Mouse (Mus musculus) testis, adult 2 months (tissue): ENCODE results near the gene Epm2aip1. TPM values are rescaled to one million over a fixed set of nuclear protein-coding genes. Genes with fewer than 3 reads are reported as not detected.

Source experiments
- H3K27ac ChIP-seq: fragments of 200-500 bp; 2 replicates; pipeline ENCODE4 v1.5.1; 2012; ENCODE audit warnings: low read depth, low read length; ENCODE audit not compliant: control insufficient read depth, insufficient read depth
- H3K27me3 ChIP-seq: fragments of 200-500 bp; 2 replicates; pipeline ENCODE4 v1.6.1; 2012; ENCODE audit warnings: mild to moderate bottlenecking, low read length, moderate library complexity; ENCODE audit not compliant: control insufficient read depth, insufficient read depth
- H3K36me3 ChIP-seq: fragments of 200-500 bp; 2 replicates; pipeline ENCODE4 v1.6.1; 2012; ENCODE audit warnings: mild to moderate bottlenecking, low read length; ENCODE audit not compliant: control insufficient read depth, insufficient read depth
- H3K4me1 ChIP-seq: fragments of 200-500 bp; 2 replicates; pipeline ENCODE4 v1.6.1; 2012; ENCODE audit warnings: low read length; ENCODE audit not compliant: control insufficient read depth, insufficient read depth
- H3K4me3 ChIP-seq: fragments of 200-500 bp; 2 replicates; pipeline ENCODE4 v1.5.1; 2012; ENCODE audit warnings: low read depth, mild to moderate bottlenecking, low read length, moderate library complexity, mixed read lengths; ENCODE audit not compliant: control insufficient read depth
- CTCF ChIP-seq: fragments of 200-500 bp; IDR thresholded peaks from 2 replicates; pipeline ENCODE4 v1.5.1; 2012; ENCODE audit warnings: low read depth, mild to moderate bottlenecking, inconsistent platforms, low read length, moderate library complexity; ENCODE audit not compliant: control insufficient read depth, insufficient read depth, insufficient replicate concordance
- POLR2A ChIP-seq: fragments of 200-500 bp; IDR thresholded peaks from 2 replicates; pipeline ENCODE4 v1.6.1; 2012; ENCODE audit warnings: low read depth, mild to moderate bottlenecking, inconsistent platforms, low read length, moderate library complexity; ENCODE audit not compliant: control insufficient read depth
- polyA plus RNA-seq: library from polyadenylated mRNA; depleted of rRNA; stranded (reverse); fragments of >200 nt; gene quantifications from 2 replicates; pipeline ENCODE4 v1.2.3, GENCODE M21; 2012; rRNA removed

The Epm2aip1 gene
- polyA plus RNA-seq, 1 experiment, result 4.2 TPM

DNA sequence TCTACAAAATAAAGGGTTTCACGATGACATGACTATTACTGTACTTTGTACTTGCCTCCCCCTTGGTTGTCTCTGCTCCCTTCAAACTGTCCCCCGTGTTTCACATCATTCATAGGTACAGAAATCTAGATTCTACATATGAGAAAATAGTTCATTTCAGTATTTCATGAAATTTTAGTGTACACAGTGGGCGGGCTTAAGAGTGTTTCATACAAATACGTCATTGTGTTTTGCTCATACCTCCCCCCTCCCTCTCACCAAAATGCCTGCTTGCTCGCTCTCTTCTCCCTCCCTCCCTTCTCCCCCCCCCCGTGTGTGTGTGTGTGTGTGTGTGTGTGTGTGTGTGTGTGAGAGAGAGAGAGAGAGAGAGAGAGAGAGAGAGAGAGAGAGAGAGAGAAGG, 41.6 kb downstream of the Epm2aip1 start:
- Histone ChIP-seq H3K4me3 (no peak overlapping the region), H3K36me3 (no peaks in the 10 kb centered on the region), H3K27ac (no peak overlapping the region), H3K4me1 (peaks cover 5% of the 10 kb centered on the region), H3K27me3 (no peaks in the 10 kb centered on the region)
- no peak for TF ChIP-seq POLR2A
- no peak for TF ChIP-seq CTCF

DNA sequence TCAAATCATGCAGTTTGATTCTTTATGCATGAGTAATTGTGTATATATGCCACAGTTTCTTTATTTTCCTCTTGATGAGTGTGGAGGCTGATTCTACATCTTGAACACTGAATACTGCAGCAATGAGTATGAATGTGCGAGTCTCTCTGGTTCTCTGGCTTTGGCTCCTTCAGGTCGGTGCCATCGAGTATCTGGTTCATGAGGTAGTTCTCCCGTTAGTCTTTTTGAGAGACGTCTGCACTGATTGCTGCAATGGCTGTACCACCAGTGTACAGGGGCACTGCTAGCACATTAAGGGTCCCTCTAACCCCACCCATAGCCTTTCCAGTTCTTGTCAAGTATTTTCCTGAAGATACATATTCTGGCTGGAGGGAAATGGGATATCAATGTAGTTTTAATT, 42.1 kb downstream of the Epm2aip1 start:
- H3K27ac ChIP-seq, result no peak overlapping the region
- TF ChIP-seq POLR2A (no peak), CTCF (no peak)
- H3K27me3 ChIP-seq, result no peaks in the 10 kb centered on the region
- H3K4me1 ChIP-seq, result peaks cover 5% of the 10 kb centered on the region
- H3K4me3 ChIP-seq, result no peak overlapping the region
- H3K36me3 ChIP-seq, result no peaks in the 10 kb centered on the region

DNA sequence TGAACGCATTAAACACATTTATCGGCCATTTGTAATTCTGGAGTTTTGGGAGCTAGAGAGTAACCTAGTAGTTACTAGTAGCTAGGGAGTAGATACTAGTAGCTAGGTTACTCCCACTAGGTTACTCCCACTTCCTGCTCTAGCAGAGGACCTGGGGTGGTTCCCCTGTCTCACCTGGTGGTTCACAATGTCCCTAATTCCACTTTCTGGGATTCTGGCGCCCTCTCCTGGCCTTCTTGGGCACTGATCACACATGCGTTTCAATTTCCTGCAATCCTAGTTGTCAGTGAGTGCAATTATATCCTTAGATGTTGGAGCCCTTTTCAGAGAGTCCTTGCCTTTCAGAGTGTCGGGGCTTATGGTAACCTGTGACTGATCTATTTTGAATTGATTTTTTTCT, 42.5 kb downstream of the Epm2aip1 start:
- Histone ChIP-seq H3K4me3 (no peak overlapping the region), H3K27ac (no peak overlapping the region), H3K36me3 (no peaks in the 10 kb centered on the region), H3K4me1 (peaks cover 5% of the 10 kb centered on the region), H3K27me3 (no peaks in the 10 kb centered on the region)
- TF ChIP-seq POLR2A (no peak), CTCF (peak; percentile 69; the same call in 1 of the 2 replicates)

DNA sequence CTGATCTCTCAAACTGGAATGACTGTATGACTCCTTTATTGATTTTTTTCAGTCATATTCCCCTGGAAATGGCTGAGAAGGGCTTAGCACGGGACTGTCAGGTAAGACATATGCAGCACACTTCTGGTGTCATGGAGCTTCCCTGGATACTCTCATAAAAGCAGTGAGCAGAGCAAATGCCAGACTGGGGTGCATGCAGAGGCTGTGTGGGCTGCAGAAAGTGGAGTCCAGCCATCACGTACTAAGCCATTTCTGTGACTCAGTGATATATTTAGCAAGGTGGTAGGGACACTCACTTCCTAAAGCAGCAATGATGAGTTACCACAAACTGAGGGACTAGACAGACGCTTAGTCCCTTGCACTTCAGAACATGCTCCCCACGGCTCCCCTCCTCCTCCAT, 49.2 kb downstream of the Epm2aip1 start:
- no peak overlapping the region for H3K4me3 ChIP-seq
- H3K27ac ChIP-seq, result no peak overlapping the region
- H3K27me3 ChIP-seq, result no peaks in the 10 kb centered on the region
- H3K36me3 ChIP-seq, result no peaks in the 10 kb centered on the region
- H3K4me1 ChIP-seq, result no peaks in the 10 kb centered on the region
- TF ChIP-seq CTCF (no peak), POLR2A (no peak)

DNA sequence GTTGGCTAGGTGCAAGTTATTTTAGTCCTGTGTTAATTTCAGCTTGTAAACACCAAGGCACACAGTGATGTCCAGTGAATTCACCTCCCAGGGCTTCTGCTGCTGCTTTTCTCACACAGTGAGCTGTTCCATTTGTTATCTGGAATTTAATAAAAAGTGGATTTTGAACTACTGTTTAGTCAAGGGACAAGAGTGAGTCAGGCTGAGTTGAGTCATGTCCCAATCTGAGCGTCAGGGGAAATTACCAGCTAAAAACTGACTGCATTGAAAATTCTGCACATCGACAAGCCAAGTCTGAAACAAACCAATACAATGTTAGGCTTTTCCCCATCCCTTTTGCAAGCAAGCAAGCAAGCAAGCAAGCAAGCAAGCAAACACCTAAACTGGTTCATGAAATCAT, 53.2 kb downstream of the Epm2aip1 start:
- Histone ChIP-seq H3K4me1 (no peaks in the 10 kb centered on the region), H3K27ac (no peak overlapping the region), H3K27me3 (no peaks in the 10 kb centered on the region), H3K4me3 (no peak overlapping the region), H3K36me3 (no peaks in the 10 kb centered on the region)
- TF ChIP-seq CTCF, result no peak
- no peak for TF ChIP-seq POLR2A

Other genes starting within 250 kb of the Epm2aip1 start
- gene Ccrl2, start 214.4 kb upstream of the Epm2aip1 start, polyA plus RNA-seq, result 0.78 and 0.81 TPM in 2 replicates
- gene Lrrfip2, start 154.3 kb upstream of the Epm2aip1 start, polyA plus RNA-seq, result 131 and 135 TPM in 2 replicates
- gene Mlh1, start 138 bp upstream of the Epm2aip1 start, polyA plus RNA-seq, result 10.1 and 12.1 TPM in 2 replicates
- 21.3 and 25.0 TPM in 2 replicates for gene Trank1, start 39.8 kb downstream of the Epm2aip1 start, polyA plus RNA-seq
- 0.09 and 0.25 TPM in 2 replicates for gene Dclk3, start 167.2 kb downstream of the Epm2aip1 start, polyA plus RNA-seq